Mouse (Mus musculus) heart, embryonic 14.5 days (tissue): ENCODE measurements around the gene Dhx30. TPM values are rescaled to one million over a fixed set of nuclear protein-coding genes. Genes with fewer than 3 reads are reported as not detected.

ENCODE experiments used
- ATAC-seq: fragments of 200-750 bp; cut with Nextera tagmentation; 2 replicates; pipeline ENCODE4 v1.8.0; 2017; ENCODE audit warnings: low read depth, moderate TSS enrichment; ENCODE audit not compliant: insufficient number of reproducible peaks, insufficient read depth, low FRiP score
- H3K27ac ChIP-seq, 2 experiments: fragments of 200-500 bp in 1 of 2; fragments of 300-500 bp in 1 of 2; sonication (generic) in 1 of 2; replicated peaks in 1 of 2; 2 replicates each; pipeline ENCODE4 v1.5.1; 2012 to 2014; ENCODE audit warnings: low read depth in 2 of 2, low read length in 2 of 2, control low read depth in 1 of 2, mild to moderate bottlenecking in 1 of 2, mixed read lengths in 1 of 2; ENCODE audit not compliant: control insufficient read depth in 1 of 2, insufficient read depth in 1 of 2
- H3K27me3 ChIP-seq: fragments of 300-500 bp; sonication (generic); 2 replicates; pipeline ENCODE4 v1.6.1; 2014; ENCODE audit warnings: mild to moderate bottlenecking, low read length, control low read depth; ENCODE audit not compliant: control insufficient read depth, insufficient read depth
- H3K36me3 ChIP-seq: fragments of 300-500 bp; sonication (generic); 2 replicates; pipeline ENCODE4 v1.6.1; 2014; ENCODE audit warnings: mild to moderate bottlenecking, control low read depth, low read length, mixed read lengths; ENCODE audit not compliant: control insufficient read depth, insufficient read depth
- H3K4me1 ChIP-seq, 2 experiments: fragments of 200-500 bp in 1 of 2; fragments of 300-500 bp in 1 of 2; sonication (generic) in 1 of 2; 2 replicates each; pipeline ENCODE4 v1.6.1; 2012 to 2014; ENCODE audit warnings: low read length in 2 of 2, control low read depth in 1 of 2, mixed read lengths in 1 of 2; ENCODE audit not compliant: control insufficient read depth in 2 of 2, insufficient read depth in 2 of 2
- H3K4me2 ChIP-seq: fragments of 300-500 bp; sonication (generic); 2 replicates; pipeline ENCODE4 v1.6.1; 2014; ENCODE audit warnings: mild to moderate bottlenecking, low read length
- H3K4me3 ChIP-seq, 2 experiments: fragments of 200-500 bp in 1 of 2; fragments of 300-500 bp in 1 of 2; sonication (generic) in 1 of 2; 2 replicates each; pipeline ENCODE4 v1.5.1; 2012 to 2014; ENCODE audit warnings: low read length in 2 of 2, mild to moderate bottlenecking in 2 of 2, control low read depth in 1 of 2, low read depth in 1 of 2, moderate library complexity in 1 of 2; ENCODE audit not compliant: control insufficient read depth in 1 of 2, insufficient read depth in 1 of 2
- H3K9ac ChIP-seq: fragments of 300-500 bp; sonication (generic); 2 replicates; pipeline ENCODE4 v1.6.1; 2014; ENCODE audit warnings: mild to moderate bottlenecking, low read length
- H3K9me3 ChIP-seq: fragments of 300-500 bp; sonication (generic); 2 replicates; pipeline ENCODE4 v1.6.1; 2016; ENCODE audit warnings: low read length, control low read depth; ENCODE audit not compliant: control insufficient read depth
- WGBS: fragments of 180-500 bp; shearing (Covaris S2); extraction: QIAGEN DNeasy Blood & Tissue Kit; methylation state at CpG from one replicate; pipeline ENCODE4 v1.1.7; 2014; 5-methylcytosine and 5-hydroxymethylcytosine counted together
- polyA plus RNA-seq: library from polyadenylated mRNA; unstranded; fragments of >200 nt; fragmentation: Nextera tagmentation; extraction: Ambion mirVana; gene quantifications from 2 replicates; pipeline ENCODE4 v1.2.1, GENCODE M21; 2014

Gene Dhx30
- polyA plus RNA-seq, 1 experiment from 2014 or later, result 89.5 TPM

DNA sequence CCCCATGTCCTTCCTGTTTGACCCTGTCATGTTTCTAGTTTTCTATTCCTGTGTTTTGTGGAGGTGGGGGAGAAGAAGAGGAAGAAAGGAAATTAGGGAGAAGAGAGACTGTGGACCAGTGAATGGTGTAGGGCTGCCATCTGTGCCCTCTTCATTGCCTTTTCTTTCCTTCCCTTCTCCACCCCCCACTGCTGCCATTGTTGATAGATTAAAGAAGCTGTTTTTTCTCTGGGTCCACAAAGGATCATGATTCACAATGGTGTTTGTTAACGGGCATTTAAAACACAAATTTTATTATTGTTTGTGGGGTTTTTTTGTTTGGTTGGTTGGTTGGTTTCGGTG, 63.6 kb downstream of the Dhx30 start:
- no peaks in the 10 kb centered on the region for H3K9me3 ChIP-seq
- no peak for ATAC-seq
- no peak overlapping the region for H3K4me2 ChIP-seq
- H3K36me3 ChIP-seq, result peaks cover 7% of the 10 kb centered on the region; the same call in 1 of the 2 replicates
- no peak overlapping the region for H3K27ac ChIP-seq
- no peak overlapping the region for H3K9ac ChIP-seq
- H3K4me1 ChIP-seq, result peaks cover 21 to 43% of the 10 kb centered on the region in 2 experiments
- no peaks in the 10 kb centered on the region for H3K27me3 ChIP-seq
- 92% methylated on average over 2 of the region's 2 CpGs for WGBS
- no peak overlapping the region for H3K4me3 ChIP-seq

DNA sequence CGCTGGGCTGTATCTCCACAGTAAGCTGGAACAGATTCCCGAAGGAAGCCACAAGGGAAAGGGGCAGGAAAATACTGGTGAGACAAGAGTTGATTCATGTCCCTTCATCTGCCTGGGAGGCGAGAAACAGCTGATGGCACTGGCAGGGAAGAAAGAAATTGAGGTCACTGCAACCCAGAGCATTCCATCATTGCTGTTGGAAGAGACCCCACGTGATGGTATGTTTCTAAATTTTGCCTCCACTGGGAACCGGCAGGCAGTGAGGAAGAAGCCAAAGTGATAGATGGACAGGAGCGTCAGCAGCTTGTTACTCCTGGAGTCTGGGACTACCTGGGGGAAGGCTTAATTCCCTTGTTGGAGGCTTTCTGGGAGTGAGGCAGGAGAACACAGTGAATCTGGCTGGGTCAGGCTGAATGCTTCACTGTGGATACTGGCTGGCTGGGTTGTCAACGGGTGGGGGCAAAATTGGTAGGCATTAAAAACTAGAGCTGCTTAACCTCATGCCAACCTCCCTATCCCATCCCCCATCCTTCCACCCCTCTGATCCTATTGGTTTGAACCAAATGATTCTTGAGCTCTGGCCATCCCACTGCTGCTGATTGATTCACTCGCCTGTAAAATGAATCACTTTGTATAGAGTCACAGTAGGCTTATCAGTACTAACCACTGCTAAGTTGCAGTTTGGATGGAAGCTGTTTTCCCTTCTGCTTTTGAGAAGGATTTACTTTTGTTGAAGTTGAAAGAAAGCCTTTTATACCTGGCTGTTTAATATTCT, 64.1 kb downstream of the Dhx30 start:
- no peaks in the 10 kb centered on the region for H3K9me3 ChIP-seq
- H3K9ac ChIP-seq, result 0 out of 2 replicates have a peak overlapping the region, but pooled peaks have one; percentile 12
- 37% methylated on average over 8 of the region's 8 CpGs for WGBS
- H3K4me3 ChIP-seq, result no peak overlapping the region
- peaks cover 9% of the 10 kb centered on the region; the same call in 1 of the 2 replicates for H3K36me3 ChIP-seq
- peaks cover 21 to 38% of the 10 kb centered on the region in 2 experiments for H3K4me1 ChIP-seq
- peak overlapping the region; percentile 58 to 79 for H3K27ac ChIP-seq
- H3K4me2 ChIP-seq, result peak overlapping the region; percentile 17; the same call in 1 of the 2 replicates
- ATAC-seq, result peak; percentile 56; the same call in 1 of the 2 replicates
- no peaks in the 10 kb centered on the region for H3K27me3 ChIP-seq

DNA sequence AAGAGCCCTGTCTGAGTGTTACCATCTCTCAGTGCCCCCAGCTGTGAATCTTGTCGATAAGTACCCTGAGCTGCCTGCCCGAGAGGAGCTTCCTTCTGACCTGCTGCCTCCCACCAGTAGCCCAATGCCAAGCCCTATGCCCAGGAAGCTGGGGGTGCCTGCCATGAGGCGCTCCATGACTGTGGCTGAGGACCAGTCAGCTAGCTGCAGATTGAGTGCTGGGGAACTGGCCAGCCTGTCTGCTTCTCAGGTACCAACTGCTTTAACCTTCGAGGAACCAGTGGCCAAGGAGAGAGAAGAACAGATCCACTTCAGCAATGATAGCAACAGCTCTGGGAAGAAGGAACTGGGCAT, 64.7 kb downstream of the Dhx30 start:
- peaks cover 9% of the 10 kb centered on the region; the same call in 1 of the 2 replicates for H3K36me3 ChIP-seq
- H3K4me1 ChIP-seq, result peaks cover 21 to 38% of the 10 kb centered on the region in 2 experiments
- H3K4me3 ChIP-seq, result no peak overlapping the region
- H3K9me3 ChIP-seq, result no peaks in the 10 kb centered on the region
- peak overlapping the region; percentile 17; the same call in 1 of the 2 replicates for H3K4me2 ChIP-seq
- H3K9ac ChIP-seq, result 0 out of 2 replicates have a peak overlapping the region, but pooled peaks have one; percentile 12
- ATAC-seq, result no peak
- H3K27ac ChIP-seq, result peak overlapping the region; percentile 58 to 79
- WGBS, result 60% methylated on average over 4 of the region's 4 CpGs
- H3K27me3 ChIP-seq, result no peaks in the 10 kb centered on the region

DNA sequence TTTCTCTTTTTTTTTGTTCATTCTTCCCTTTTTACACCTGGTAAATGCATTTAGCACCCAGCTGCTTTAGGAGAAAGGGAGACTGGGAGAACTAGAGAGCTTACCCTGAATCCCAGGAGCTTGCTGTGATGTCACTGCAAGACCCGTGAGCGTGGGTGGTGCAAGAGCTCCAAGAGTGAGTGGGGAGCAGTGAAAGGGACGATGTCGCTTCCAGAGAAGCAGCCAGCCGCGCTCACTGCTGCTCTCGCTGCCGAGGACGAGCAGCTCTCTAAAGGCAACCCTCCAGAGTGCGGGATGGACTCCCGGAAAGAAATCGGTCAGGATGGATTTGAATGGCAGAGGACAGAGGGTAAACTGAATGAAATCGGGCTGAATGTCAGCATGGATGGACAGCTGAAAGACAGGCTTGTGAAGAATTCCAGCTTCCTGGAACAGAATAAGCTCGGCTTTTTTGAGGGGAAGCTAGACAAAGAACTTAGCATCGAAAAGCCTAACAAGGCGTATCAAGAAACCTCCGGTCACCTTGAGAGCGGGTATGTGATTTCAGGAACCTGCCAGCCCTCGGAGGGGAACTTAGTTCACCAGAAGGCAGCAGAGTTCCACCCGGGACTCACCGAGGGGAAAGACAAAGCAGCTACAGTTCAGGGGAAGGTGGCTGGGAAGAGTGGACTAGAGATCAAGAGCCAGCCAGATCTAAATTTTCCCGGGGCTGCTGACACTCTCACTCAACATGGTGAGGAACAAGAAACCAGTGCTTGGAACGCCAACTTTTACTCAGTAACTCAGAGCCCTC, 65.6 kb downstream of the Dhx30 start:
- WGBS, result 44% methylated on average over 23 of the region's 23 CpGs
- Histone ChIP-seq H3K9me3 (no peaks in the 10 kb centered on the region), H3K27me3 (no peaks in the 10 kb centered on the region), H3K27ac (peak overlapping the region; percentile 44 to 79; a peak in 2 of 4 replicates), H3K4me1 (peaks cover 21 to 38% of the 10 kb centered on the region in 2 experiments), H3K4me3 (no peak overlapping the region), H3K36me3 (peaks cover 9% of the 10 kb centered on the region; the same call in 1 of the 2 replicates), H3K4me2 (peak overlapping the region; percentile 41), H3K9ac (peak overlapping the region; percentile 47; the same call in 1 of the 2 replicates)
- no peak for ATAC-seq

DNA sequence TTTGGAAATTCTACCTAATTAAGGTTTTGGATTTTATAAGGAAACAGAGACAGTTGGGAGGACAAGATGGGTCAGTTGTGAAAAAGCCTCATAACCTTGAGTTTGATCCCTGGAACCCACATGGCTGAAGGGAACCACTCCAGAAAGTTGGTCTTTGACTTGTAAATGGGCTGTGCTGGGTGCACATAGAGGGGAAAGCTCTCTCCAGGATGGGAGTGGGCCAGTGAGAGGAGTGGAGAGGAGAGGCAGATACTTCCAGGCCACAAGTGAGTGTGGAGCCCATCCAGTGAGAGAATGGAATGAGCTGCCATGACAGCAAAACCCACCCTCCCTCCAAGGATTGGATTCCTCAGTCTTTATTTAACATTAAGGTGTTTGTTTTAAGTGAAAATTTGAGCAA, 66.4 kb downstream of the Dhx30 start:
- Histone ChIP-seq H3K27me3 (no peaks in the 10 kb centered on the region), H3K4me1 (peaks cover 21 to 38% of the 10 kb centered on the region in 2 experiments), H3K9me3 (no peaks in the 10 kb centered on the region), H3K4me3 (no peak overlapping the region), H3K36me3 (peaks cover 9% of the 10 kb centered on the region; the same call in 1 of the 2 replicates), H3K9ac (no peak overlapping the region), H3K27ac (no peak overlapping the region), H3K4me2 (no peak overlapping the region)
- ATAC-seq, result no peak

DNA sequence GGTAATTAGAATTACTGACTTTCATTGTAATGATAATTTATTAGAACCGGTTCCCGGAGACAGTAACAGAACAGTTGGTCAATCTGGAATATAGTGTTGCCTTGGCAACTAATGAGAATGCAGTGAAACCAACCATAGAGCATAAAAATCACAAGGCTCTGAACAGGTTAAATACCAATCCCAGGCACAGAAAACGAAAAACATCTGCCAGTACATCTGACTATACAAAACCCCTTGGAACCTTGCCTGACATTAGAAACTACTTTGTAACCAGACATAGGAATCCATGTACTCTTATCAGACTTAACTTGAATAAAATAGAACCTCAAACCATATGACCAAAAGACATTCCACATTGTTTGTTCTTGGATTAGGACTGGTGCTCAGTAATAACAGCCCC, 69.8 kb downstream of the Dhx30 start:
- Histone ChIP-seq H3K27me3 (no peaks in the 10 kb centered on the region), H3K4me1 (peaks cover 13 to 19% of the 10 kb centered on the region in 2 experiments), H3K9me3 (no peaks in the 10 kb centered on the region), H3K36me3 (peaks cover 18% of the 10 kb centered on the region; the same call in 1 of the 2 replicates), H3K4me2 (no peak overlapping the region), H3K4me3 (no peak overlapping the region), H3K9ac (no peak overlapping the region), H3K27ac (no peak overlapping the region)
- 72% methylated on average over 3 of the region's 3 CpGs for WGBS
- ATAC-seq, result no peak

DNA sequence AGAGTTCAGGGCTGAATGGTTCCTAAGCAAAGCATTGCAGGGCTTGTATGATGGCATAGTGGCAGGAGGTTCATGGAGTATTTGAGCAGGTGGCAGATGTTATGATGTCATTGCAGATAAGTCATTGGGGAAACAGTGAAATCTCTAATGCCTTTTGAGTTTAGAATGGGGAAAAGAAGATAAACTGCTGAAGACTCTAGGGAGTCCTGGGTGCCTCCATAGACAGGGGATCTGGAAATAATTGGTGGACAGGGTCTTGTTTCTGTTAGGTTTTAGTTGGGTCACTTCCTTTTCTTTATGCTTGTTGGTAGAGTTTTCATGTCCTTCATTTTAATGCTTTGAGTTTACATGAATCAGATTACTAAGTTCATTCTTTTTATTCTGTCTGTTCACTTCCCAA, 70.4 kb downstream of the Dhx30 start:
- Histone ChIP-seq H3K4me3 (no peak overlapping the region), H3K9ac (no peak overlapping the region), H3K9me3 (no peaks in the 10 kb centered on the region), H3K36me3 (peaks cover 19% of the 10 kb centered on the region; the same call in 1 of the 2 replicates), H3K27me3 (no peaks in the 10 kb centered on the region), H3K4me1 (peaks cover 8 to 13% of the 10 kb centered on the region in 2 experiments), H3K4me2 (no peak overlapping the region), H3K27ac (no peak overlapping the region)
- no peak for ATAC-seq
